Mouse (Mus musculus): ENCODE measurements around the gene Spata13.

The Spata13 gene

DNA sequence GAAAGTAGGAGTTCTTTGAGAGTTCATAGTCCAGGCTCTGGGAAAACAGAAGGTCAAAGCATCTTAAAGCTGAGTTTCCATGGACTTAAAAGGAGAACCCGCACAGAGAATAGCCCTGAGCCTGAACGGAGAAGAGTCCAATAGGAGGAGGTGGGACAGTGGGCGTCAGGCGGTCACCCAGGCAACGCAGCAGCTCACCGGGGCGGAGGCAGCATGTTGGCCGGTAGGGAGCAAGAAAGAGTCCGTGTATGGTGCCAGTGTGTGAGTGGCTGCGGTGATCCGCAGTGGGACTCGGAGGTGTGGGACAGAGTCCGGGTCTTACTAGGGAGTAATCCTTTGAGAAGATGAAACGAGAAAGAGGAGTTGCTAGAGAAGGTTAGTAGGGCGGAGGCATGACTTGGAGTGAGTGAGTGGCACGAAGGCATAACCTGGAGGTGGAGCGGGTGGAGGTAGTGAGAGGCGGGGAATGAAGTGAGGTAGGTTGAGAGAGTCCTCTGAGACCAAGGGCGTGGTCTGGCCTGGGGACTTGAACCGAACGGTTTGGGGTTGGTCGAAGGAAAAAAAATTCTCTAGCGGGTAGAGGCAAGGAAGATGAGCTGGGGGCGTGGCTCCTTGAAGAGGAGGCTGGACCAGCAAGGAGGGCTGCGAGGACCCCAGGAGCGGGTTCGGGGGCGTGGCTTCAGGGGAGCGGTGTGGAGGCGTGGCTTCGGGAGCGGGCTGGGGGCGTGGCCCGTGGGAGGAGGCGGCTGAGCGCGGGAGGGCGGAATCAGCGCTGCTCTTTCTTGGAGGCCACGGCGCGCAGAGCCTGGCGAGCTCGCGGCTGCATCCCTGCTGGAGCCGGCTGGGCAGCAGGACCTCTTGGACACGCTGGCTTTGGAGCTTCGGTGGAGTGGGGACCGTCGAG lies at the start of gene Spata13:
TSS of gene Spata13 (plus strand) at position 41 of the 904 bp plus-strand sequence.
- DNase-seq = peak; percentile 70

GRCm38 (mm10) chr14:60586687-60587453 lies 46.9 kb upstream of the Spata13 start:
- no peak for DNase-seq

GRCm38 (mm10) chr14:60589001-60589400 lies 44.8 kb upstream of the Spata13 start:
- DNase-seq = no peak

DNA sequence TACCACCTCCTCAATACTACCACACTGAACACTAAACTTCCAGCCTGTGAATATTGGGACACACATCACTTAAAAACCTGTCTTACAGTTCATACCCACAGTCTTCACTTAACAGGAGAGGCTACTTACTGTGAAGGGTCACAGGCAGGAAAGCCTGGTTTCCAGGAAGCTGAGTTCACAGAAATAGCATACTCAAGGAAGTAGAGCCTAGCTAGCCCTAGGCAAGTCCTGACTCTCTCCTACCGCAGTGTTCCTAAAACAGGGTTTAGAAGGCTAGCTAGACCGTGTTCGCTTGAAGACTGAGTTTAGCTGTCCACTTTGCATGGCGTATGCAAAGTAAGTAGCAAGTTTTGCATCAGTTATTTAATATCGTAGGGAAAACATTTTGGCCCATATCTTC lies 41.5 kb upstream of the Spata13 start:
- no peak for DNase-seq

DNA sequence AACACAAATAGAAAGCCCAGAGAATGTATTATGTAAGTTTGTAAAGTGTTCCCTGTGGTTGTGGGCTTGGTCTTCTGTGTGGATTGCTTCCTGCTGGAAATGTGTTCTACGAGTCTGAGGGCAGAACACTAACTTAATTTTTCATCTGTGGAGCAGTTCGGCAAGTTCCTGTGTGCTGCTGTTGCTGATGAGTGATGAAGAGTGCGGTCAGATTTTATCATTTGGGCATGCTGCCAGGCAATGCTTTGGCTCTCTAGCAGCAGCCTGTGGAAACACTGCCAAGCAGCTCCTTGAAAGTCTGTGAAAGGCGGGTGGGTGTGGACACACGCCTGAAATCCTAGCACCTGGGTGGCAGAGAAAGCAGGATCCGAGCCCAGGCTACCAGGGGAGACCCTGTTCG lies 41.0 kb upstream of the Spata13 start:
- no peak for DNase-seq

DNA sequence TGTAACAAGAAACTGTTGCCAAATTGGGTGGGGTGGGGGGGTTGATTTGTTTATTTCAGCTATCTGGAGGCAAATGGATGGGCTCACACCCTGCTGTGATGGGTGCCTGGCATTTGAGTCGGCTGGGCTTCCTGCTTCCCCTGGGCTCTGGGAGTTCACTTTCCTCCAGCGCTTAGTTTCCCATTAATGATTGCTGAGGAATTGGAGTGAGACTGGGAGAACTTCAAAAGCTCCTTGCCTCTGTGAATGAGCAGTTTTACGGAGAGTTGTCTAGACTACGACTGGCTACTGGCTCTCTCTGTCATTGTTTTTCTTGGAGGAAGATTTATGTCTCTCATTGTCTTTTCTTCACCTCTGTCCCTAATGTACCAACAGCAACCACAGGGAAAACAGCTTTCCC lies 36.2 kb upstream of the Spata13 start:
- DNase-seq = no peak

GRCm38 (mm10) chr14:60599044-60599443 lies 34.8 kb upstream of the Spata13 start:
- no peak for DNase-seq

GRCm38 (mm10) chr14:60605564-60605963 lies 28.2 kb upstream of the Spata13 start:
- no peak for DNase-seq

DNA sequence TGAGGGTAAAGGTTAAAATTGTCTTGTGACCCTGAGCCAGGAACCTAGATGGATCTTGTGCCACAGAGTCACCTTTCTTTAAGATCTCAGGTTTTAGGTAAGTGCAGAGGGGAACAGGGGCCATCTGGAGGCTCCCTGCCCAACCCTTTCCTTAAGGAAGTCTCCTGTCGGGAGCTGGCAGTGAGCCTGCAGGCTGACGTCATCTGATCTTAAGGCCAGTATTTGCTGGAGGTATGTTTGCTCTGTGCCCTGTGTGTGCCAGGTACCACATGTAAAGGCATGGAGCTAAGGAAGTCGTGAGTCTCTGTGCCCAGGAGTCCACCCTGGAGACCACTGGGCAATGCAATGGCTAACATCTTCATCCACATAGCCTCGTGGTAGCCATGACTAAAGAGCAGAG lies 27.6 kb upstream of the Spata13 start:
- no peak for DNase-seq

DNA sequence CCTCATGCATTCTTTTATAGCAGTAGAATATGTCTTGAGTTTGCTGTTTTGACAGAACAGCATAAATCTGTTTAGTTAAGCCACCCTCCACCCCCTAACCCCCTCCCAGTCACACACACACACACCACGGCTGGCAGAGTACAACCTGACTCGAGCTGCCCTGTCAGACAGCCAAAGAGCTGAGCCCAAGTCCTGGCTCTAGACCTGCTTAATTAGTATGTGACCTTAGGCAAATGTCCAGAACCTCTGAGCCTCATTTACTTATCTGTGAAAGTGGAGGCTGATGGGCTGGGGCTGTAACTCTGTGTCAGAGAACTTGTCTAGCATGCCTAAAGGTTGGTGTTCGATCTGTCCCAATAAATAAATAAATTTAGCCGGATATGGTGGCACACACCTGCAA lies 26.1 kb upstream of the Spata13 start:
- DNase-seq = no peak

DNA sequence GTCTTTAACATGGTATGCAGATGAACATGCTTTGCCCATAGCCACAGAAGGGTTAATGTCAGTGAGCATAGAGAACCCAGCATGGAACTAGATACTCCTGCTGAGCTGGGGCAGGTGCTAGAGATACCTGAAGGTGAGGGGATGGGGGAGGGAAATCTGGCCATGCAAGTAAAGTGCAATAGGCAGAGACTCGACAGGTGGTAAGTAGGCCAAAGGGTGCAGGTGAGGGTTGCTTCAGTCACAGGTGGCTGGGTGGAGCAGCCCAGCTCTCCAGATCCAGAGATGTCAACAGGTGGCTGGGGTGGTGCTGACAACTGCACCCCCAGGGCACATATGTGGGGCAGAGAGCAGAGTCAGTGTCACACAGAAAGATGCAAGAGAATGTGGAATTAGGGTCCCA lies 24.6 kb upstream of the Spata13 start:
- DNase-seq = no peak

DNA sequence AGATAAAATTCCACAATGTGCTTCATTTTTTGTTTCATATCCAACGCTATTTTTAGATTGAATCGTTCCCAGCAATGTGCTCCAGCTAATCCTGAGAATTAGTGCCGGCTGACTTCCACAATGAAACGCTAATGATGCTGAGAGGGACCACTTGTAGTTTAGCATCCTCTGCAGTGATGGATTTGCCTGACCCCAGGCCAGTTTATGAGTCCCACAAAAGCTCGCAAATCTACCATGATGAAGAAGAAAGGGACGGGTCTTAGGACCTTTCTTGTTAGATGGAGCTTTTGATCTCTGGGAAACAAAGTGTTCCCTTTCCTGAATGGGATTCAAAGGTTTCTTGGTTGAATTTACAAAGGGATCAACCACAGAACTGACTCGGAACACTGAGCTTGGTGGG lies 21.1 kb upstream of the Spata13 start:
- no peak for DNase-seq

DNA sequence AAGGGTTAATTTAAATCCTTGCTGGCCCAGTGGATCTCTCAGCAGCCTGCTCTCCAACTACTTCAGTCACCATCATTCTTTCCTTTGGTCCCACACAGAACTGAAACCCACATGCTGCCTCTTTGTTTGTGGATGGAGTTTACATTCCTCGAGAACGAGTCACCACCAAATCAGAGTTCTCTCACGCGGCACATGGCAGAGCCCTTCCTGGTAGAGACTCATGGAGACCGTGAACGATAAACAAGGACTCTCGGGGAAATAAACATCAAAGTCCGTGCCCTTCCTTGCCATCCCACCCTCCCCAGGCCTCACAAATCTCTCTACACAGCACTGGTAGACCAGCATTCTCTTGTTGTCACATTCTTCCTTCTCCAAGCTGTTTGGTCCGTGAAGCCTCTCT lies 12.7 kb upstream of the Spata13 start:
- no peak for DNase-seq

DNA sequence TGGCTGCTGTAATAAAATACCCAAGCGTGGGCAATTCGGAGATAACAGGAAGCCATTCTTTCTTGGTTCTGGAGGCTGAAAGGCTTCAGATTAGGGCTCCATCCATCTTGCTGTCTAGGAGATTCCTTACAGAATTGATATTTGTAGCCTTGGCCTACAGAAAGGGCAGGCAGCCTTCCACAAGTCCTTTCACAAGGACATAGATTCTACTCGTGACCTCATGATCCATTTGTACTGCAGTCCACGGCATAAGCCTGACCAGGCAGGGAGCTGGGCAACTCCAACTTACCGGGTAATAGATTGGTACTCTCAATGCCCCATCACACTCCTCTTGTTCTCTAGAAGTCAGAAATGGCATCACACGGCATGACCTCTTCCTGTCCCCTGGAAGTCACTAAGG lies 8.3 kb upstream of the Spata13 start:
- DNase-seq = no peak

GRCm38 (mm10) chr14:60629887-60630460 lies 3.8 kb upstream of the Spata13 start:
- no peak for DNase-seq

GRCm38 (mm10) chr14:60630981-60631380 lies 2.8 kb upstream of the Spata13 start:
- DNase-seq = no peak

DNA sequence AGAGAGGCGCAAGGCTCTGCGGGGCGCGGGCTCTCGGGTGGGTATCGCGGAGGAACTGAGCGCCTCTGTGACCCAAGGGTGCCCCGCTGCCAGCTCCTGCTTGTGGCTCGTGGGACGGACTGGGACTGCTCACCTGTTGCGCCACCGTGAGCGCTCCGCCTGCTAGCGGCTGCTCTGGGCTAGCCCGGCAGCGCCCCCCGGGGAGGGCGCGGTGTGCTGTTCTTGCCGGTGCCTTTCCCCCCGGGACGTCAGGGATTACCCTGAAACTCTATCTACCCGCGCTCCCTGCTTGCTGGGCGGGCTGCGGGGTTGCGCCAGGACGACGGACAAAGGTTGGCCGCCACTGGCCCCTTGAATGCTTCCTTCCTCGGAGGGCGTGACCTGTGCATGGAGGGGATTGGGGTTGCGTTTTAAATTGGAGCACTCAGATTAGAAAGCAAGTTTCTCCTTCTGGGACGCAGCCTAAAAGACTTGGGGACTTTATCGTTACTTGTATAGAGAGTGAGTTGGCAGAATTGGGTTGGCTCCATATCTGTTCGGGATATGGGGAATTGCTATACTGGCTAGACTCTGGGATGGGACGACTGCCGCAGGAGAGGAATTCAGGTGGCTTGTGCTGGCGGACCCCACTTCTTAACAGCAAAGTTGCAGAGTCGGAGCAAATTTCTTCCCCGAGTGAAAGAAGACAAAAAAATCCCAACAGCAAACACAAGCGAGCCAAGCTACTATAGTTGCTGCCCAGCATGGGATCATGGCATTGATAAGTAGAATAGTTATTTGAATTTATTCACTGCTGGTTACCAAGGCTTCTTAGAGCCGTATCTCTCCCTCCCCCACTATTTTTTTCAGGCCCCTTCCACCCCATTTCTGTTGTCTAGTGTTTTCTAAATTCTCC lies 1.3 kb downstream of the Spata13 start:
- peak; percentile 31 for DNase-seq

GRCm38 (mm10) chr14:60635911-60636607 lies 2.3 kb downstream of the Spata13 start:
- no peak for DNase-seq

GRCm38 (mm10) chr14:60636608-60636980 lies 2.8 kb downstream of the Spata13 start:
- no peak for DNase-seq

DNA sequence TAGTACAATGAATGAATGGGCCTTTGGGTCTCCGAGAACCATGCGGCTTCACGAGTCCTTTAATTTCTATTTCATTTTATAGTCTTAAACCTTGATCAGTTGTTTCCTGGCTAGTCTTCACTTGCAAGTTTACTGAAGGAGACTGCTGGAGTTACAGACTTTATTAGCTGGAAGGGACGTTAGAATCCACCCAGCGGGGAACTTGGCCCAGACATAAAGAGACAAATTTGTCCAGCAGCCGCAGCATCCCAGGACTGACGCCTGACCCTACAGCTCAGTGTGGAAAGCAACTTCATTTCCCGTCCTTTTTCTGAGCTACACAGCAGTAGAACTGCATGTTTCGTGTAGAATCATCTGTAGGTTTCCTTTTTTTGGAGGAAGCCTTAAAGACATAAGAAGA lies 3.2 kb downstream of the Spata13 start:
- DNase-seq = no peak

- no peak for DNase-seq
Measured at GRCm38 (mm10) chr14:60638159-60638558, 4.4 kb downstream of the Spata13 start.

DNA sequence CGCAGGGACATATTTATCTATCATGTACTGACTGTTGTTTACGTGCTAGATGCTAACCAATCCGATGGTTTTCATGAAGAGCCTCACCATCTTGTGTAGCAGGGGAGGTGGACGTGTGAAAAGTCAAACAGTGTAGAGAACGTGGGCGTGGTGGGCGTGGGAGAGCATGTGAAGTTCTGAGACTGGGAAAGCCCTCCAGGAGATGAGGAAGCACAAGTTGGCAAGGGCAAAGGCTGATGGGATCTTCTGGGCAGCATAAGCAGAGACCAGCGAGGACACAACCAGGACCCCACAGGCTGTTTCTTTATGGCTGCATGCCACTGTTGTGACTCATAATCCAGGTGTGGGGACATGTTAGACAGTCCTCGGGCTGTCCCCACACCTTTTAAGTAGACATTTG lies 5.4 kb downstream of the Spata13 start:
- DNase-seq = no peak

Data from cerebellum, adult 9-11 months (tissue).